Mouse (Mus musculus) gastrocnemius, postnatal 4 days (tissue): Measurements from ENCODE around the gene Fam19a5. TPM values are rescaled to one million over a fixed set of nuclear protein-coding genes. Genes with fewer than 3 reads are reported as not detected.

Experiments
- DNase-seq, 2 experiments: peaks; one replicate each; pipeline ENCODE4 v3.0.0; 2021 to 2022; ENCODE audit warnings: low spot score in 2 of 2, mixed read lengths in 2 of 2
- long read RNA-seq, 2 experiments: library from polyadenylated mRNA; stranded (forward); transcript quantifications; one replicate each; pipeline ENCODE4 v2.0.0; 2021
- total RNA-seq, 2 experiments: library from RNA; stranded (reverse); gene quantifications; 2 replicates each; pipeline ENCODE4 v1.2.3; 2021

The Fam19a5 gene
- 1 to 10 TPM; 3.5 to 3.8 TPM for total RNA-seq
- long read RNA-seq, experiment 1, partial matches to known transcripts = 0 of 6 reads
- long read RNA-seq, experiment 1, other reads (novel, unspliced or antisense) = 1 of 6 reads
- long read RNA-seq, experiment 2, partial matches to known transcripts = 0 of 4 reads
- long read RNA-seq, experiment 2, other reads (novel, unspliced or antisense) = 2 of 4 reads

GRCm38 (mm10) chr15:87543599-87544338 lies at the start of gene Fam19a5:
Fam19a5 (plus strand) TSS chr15:87544299.
- peak in 1 of 2 experiments; percentile 28 for DNase-seq

- DNase-seq = no peak
Observed at GRCm38 (mm10) chr15:87501737-87502136, 42.4 kb upstream of the Fam19a5 start.

GRCm38 (mm10) chr15:87507349-87507748 lies 36.8 kb upstream of the Fam19a5 start:
- no peak for DNase-seq

- no peak for DNase-seq
Observed at GRCm38 (mm10) chr15:87510886-87511285, 33.2 kb upstream of the Fam19a5 start.

GRCm38 (mm10) chr15:87518161-87518560 lies 25.9 kb upstream of the Fam19a5 start:
- DNase-seq = no peak

- no peak for DNase-seq
Observed at GRCm38 (mm10) chr15:87529271-87529670, 14.8 kb upstream of the Fam19a5 start.

GRCm38 (mm10) chr15:87541656-87542055 lies 2.4 kb upstream of the Fam19a5 start:
- DNase-seq = no peak

GRCm38 (mm10) chr15:87544401-87545129 lies 466 bp downstream of the Fam19a5 start:
- peak in 1 of 2 experiments; percentile 44 for DNase-seq

- DNase-seq = no peak
Observed at GRCm38 (mm10) chr15:87545130-87545642, 1.1 kb downstream of the Fam19a5 start.

GRCm38 (mm10) chr15:87545731-87546360 lies 1.7 kb downstream of the Fam19a5 start:
- no peak for DNase-seq

GRCm38 (mm10) chr15:87547022-87547421 lies 2.9 kb downstream of the Fam19a5 start:
- no peak for DNase-seq

GRCm38 (mm10) chr15:87549724-87550123 lies 5.6 kb downstream of the Fam19a5 start:
- DNase-seq = no peak

- DNase-seq = no peak
Observed at GRCm38 (mm10) chr15:87550756-87551155, 6.7 kb downstream of the Fam19a5 start.

- DNase-seq = no peak
Observed at GRCm38 (mm10) chr15:87551556-87551955, 7.5 kb downstream of the Fam19a5 start.

- DNase-seq = no peak
Observed at GRCm38 (mm10) chr15:87555811-87556210, 11.7 kb downstream of the Fam19a5 start.

GRCm38 (mm10) chr15:87564331-87564730 lies 20.2 kb downstream of the Fam19a5 start:
- no peak for DNase-seq

GRCm38 (mm10) chr15:87566040-87566929 lies 22.2 kb downstream of the Fam19a5 start:
- DNase-seq = no peak

- no peak for DNase-seq
Observed at GRCm38 (mm10) chr15:87570182-87570581, 26.1 kb downstream of the Fam19a5 start.

- no peak for DNase-seq
Observed at GRCm38 (mm10) chr15:87579861-87580260, 35.8 kb downstream of the Fam19a5 start.

GRCm38 (mm10) chr15:87583921-87584621 lies 40.0 kb downstream of the Fam19a5 start:
- DNase-seq = no peak
